Comparison of ENCODE assay signal across 8 mouse cellular contexts in genomic region chr10:81363436-81364346, GRCm38 (mm10). TPM values are rescaled to one million over a fixed set of nuclear protein-coding genes. Genes with fewer than 3 reads are reported as not detected.
A peak's percentile ranks its signal among the peaks of the same experiment; 100 is the strongest.
DNase-seq lines count a peak whose midpoint lies in the region; ATAC-seq and TF ChIP-seq lines count a peak whose summit lies in the region.

No protein-coding gene starts in this region.

- H3K4me3 ChIP-seq in ES-E14 (ENCODE audit: insufficient read depth in 1 of 2, low read depth in 1 of 2, low read length in 2 of 2, poor library complexity in 1 of 2, severe bottlenecking in 1 of 2): peak overlapping the region; percentile 23 to 28; a peak in 3 of 4 replicates
- peak overlapping the region; percentile 25 for H3K4me3 ChIP-seq in embryonic facial prominence, embryonic 12.5 days
- H3K4me3 ChIP-seq in hindbrain, embryonic 12.5 days: peak overlapping the region; percentile 29
- peak overlapping the region; percentile 9 for H3K4me3 ChIP-seq in liver, embryonic 15.5 days (replicated peaks)
- H3K4me3 ChIP-seq in left cerebral cortex, adult 2 months: no peak overlapping the region
- no peak overlapping the region for H3K4me3 ChIP-seq in layer of hippocampus, adult 2 months

- intact Hi-C loops in left cerebral cortex, adult 2 months (cut with DNase I): no loop called here

- 10% methylated on average over 51 of the region's 54 CpGs for WGBS in embryonic facial prominence, embryonic 12.5 days
- WGBS in hindbrain, embryonic 12.5 days: 12% methylated on average over 54 of the region's 54 CpGs
- whole genome bisulfite sequencing in liver, embryonic 15.5 days (ENCODE audit: insufficient replicate concordance): 65% methylated on average over 54 of the region's 54 CpGs

- H3K27me3 ChIP-seq in embryonic facial prominence, embryonic 12.5 days: peaks cover 35% of the 10 kb centered on the region
- H3K27me3 ChIP-seq in hindbrain, embryonic 12.5 days: peaks cover 37% of the 10 kb centered on the region
- H3K27me3 ChIP-seq in liver, embryonic 15.5 days: no peaks in the 10 kb centered on the region

- in situ Hi-C loops in ES-E14 (cut with MboI; ENCODE audit: low sequenced_read_pairs in 2 of 2, unreplicated experiment in 2 of 2): no loop called here

- no peak overlapping the region for H3K27ac ChIP-seq in ES-E14 (ENCODE audit: insufficient read depth, low read depth, low read length, poor library complexity, severe bottlenecking)
- no peak overlapping the region for H3K27ac ChIP-seq in embryonic facial prominence, embryonic 12.5 days
- H3K27ac ChIP-seq in hindbrain, embryonic 12.5 days: no peak overlapping the region
- H3K27ac ChIP-seq in liver, embryonic 15.5 days (replicated peaks): peak overlapping the region; percentile 96
- H3K27ac ChIP-seq in left cerebral cortex, adult 2 months: no peak overlapping the region
- no peak overlapping the region for H3K27ac ChIP-seq in layer of hippocampus, adult 2 months

- H3K9me3 ChIP-seq in ES-E14 (ENCODE audit: control insufficient read depth, insufficient read depth, low read depth, low read length): no peaks in the 10 kb centered on the region
- no peaks in the 10 kb centered on the region for H3K9me3 ChIP-seq in embryonic facial prominence, embryonic 12.5 days
- no peaks in the 10 kb centered on the region for H3K9me3 ChIP-seq in hindbrain, embryonic 12.5 days (replicated peaks)
- H3K9me3 ChIP-seq in liver, embryonic 15.5 days (replicated peaks): no peaks in the 10 kb centered on the region

- no peak for TF ChIP-seq CTCF in left cerebral cortex, adult 2 months (IDR thresholded peaks at IDR 0.05)
- no peak for TF ChIP-seq CTCF in layer of hippocampus, adult 2 months (conservative IDR thresholded peaks at IDR 0.05)

- ATAC-seq in embryonic facial prominence, embryonic 12.5 days (ENCODE audit: insufficient number of reproducible peaks, insufficient read depth, low FRiP score, low TSS enrichment): no peak
- ATAC-seq in hindbrain, embryonic 12.5 days (ENCODE audit: low FRiP score): 0 out of 2 replicates have a peak, but pooled peaks have one; percentile 20
- no peak for ATAC-seq in liver, embryonic 15.5 days (ENCODE audit: insufficient read depth)

- no peak overlapping the region for H3K9ac ChIP-seq in ES-E14 (ENCODE audit: insufficient read depth, low read depth, low read length, poor library complexity, severe bottlenecking)
- peak overlapping the region; percentile 49 for H3K9ac ChIP-seq in embryonic facial prominence, embryonic 12.5 days
- peak overlapping the region; percentile 40 for H3K9ac ChIP-seq in hindbrain, embryonic 12.5 days
- H3K9ac ChIP-seq in liver, embryonic 15.5 days: peak overlapping the region; percentile 58

- DNase-seq in ES-E14 (ENCODE audit: low read depth, low spot score): no peak
- DNase-seq in left cerebral cortex, adult 2 months (ENCODE audit: extremely low spot score in 1 of 2, low spot score in 2 of 2): no peak
- DNase-seq in gastrocnemius, adult 18-20 months (ENCODE audit: low spot score): no peak
- no peak for DNase-seq in spleen, postnatal 4 days (ENCODE audit: low spot score in 2 of 2)
- no peak for DNase-seq in layer of hippocampus, adult 2 months (ENCODE audit: low spot score in 2 of 2)

- H3K4me1 ChIP-seq in ES-E14 (ENCODE audit: control insufficient read depth in 2 of 2, insufficient read depth in 2 of 2, low read length in 2 of 2, poor library complexity in 1 of 2): peaks cover 3 to 49% of the 10 kb centered on the region in 2 experiments; a peak in 3 of 4 replicates
- H3K4me1 ChIP-seq in embryonic facial prominence, embryonic 12.5 days: peaks cover 36% of the 10 kb centered on the region
- peaks cover 56% of the 10 kb centered on the region for H3K4me1 ChIP-seq in hindbrain, embryonic 12.5 days
- peaks cover 99% of the 10 kb centered on the region for H3K4me1 ChIP-seq in liver, embryonic 15.5 days (replicated peaks)

- peaks cover 54% of the 10 kb centered on the region for H3K36me3 ChIP-seq in ES-E14 (ENCODE audit: control insufficient read depth, insufficient read depth, low read length, poor library complexity, severe bottlenecking)
- H3K36me3 ChIP-seq in embryonic facial prominence, embryonic 12.5 days: peaks cover 37% of the 10 kb centered on the region
- H3K36me3 ChIP-seq in hindbrain, embryonic 12.5 days: peaks cover 26% of the 10 kb centered on the region
- H3K36me3 ChIP-seq in liver, embryonic 15.5 days (replicated peaks): peaks cover 83% of the 10 kb centered on the region

- H3K4me2 ChIP-seq in embryonic facial prominence, embryonic 12.5 days (replicated peaks): peak overlapping the region; percentile 49
- H3K4me2 ChIP-seq in hindbrain, embryonic 12.5 days (replicated peaks): peak overlapping the region; percentile 56
- H3K4me2 ChIP-seq in liver, embryonic 15.5 days: peak overlapping the region; percentile 97

TF ChIP-seq in ES-E14, 5 proteins besides CTCF, POLR2A, EP300 and RAD21:
- TF ChIP-seq ZC3H11A (IDR thresholded peaks at IDR 0.05; ENCODE audit: borderline replicate concordance, low read depth, low read length): no peak
- TF ChIP-seq ZNF384 (IDR thresholded peaks at IDR 0.05; ENCODE audit: low read depth, low read length): no peak
- no peak for TF ChIP-seq MAFK (IDR thresholded peaks at IDR 0.05; ENCODE audit: insufficient read depth, low read depth, low read length)
- TF ChIP-seq HCFC1 (IDR thresholded peaks at IDR 0.05; ENCODE audit: borderline replicate concordance, insufficient read depth, low read length): no peak; the same call in 1 of the 2 replicates
- no peak for TF ChIP-seq CHD2 (IDR thresholded peaks at IDR 0.05; ENCODE audit: low read depth, low read length)

RNA-seq across cellular contexts. Expression of gene 4930404N11Rik, which starts 1.9 kb away (rescaled TPM):
- 9.4 and 19.1 TPM in 2 replicates for total RNA-seq in ES-E14 (2012; rRNA removed)
- 0.73 and 0.82 TPM in 2 replicates for polyA plus RNA-seq in embryonic facial prominence, embryonic 12.5 days (2016; fragmentation: Nextera tagmentation; extraction: Ambion mirVana)
- 0.52 and 0.88 TPM in 2 replicates for polyA plus RNA-seq in hindbrain, embryonic 12.5 days (2016; fragmentation: Nextera tagmentation; extraction: Ambion mirVana)
- 2.3 and 2.9 TPM in 2 replicates for polyA plus RNA-seq in liver, embryonic 15.5 days (2015; fragmentation: Nextera tagmentation; extraction: Ambion mirVana)
- 1 to 10 TPM in 1 of 2 experiments, under 1 TPM in 1; 1.00 to 1.3 TPM for total RNA-seq in left cerebral cortex, adult 2 months (2021)
- total RNA-seq in gastrocnemius, adult 18-20 months (2021): under 1 TPM; 0.23 to 0.66 TPM
- total RNA-seq in layer of hippocampus, adult 2 months (2021): 1 to 10 TPM; 1.6 to 2.4 TPM

RNA-seq across cellular contexts. Expression of gene Mfsd12, which starts 6.4 kb away (rescaled TPM):
- 28.7 and 46.1 TPM in 2 replicates for total RNA-seq in ES-E14 (2012; rRNA removed)
- 13.9 and 14.5 TPM in 2 replicates for polyA plus RNA-seq in embryonic facial prominence, embryonic 12.5 days (2016; fragmentation: Nextera tagmentation; extraction: Ambion mirVana)
- polyA plus RNA-seq in hindbrain, embryonic 12.5 days (2016; fragmentation: Nextera tagmentation; extraction: Ambion mirVana): 11.4 and 12.9 TPM in 2 replicates
- polyA plus RNA-seq in liver, embryonic 15.5 days (2015; fragmentation: Nextera tagmentation; extraction: Ambion mirVana): 15.0 and 16.5 TPM in 2 replicates
- total RNA-seq in left cerebral cortex, adult 2 months (2021): 10 to 100 TPM; 38.2 to 40.2 TPM
- 1 to 10 TPM; 2.3 to 2.8 TPM for total RNA-seq in gastrocnemius, adult 18-20 months (2021)
- 10 to 100 TPM; 42.8 to 45.9 TPM for total RNA-seq in layer of hippocampus, adult 2 months (2021)

RNA-seq across cellular contexts. Expression of gene Hmg20b, which starts 13.4 kb away (rescaled TPM):
- 43.5 and 55.9 TPM in 2 replicates for total RNA-seq in ES-E14 (2012; rRNA removed)
- polyA plus RNA-seq in embryonic facial prominence, embryonic 12.5 days (2016; fragmentation: Nextera tagmentation; extraction: Ambion mirVana): 130 and 132 TPM in 2 replicates
- 92.0 and 93.4 TPM in 2 replicates for polyA plus RNA-seq in hindbrain, embryonic 12.5 days (2016; fragmentation: Nextera tagmentation; extraction: Ambion mirVana)
- polyA plus RNA-seq in liver, embryonic 15.5 days (2015; fragmentation: Nextera tagmentation; extraction: Ambion mirVana): 22.3 and 22.6 TPM in 2 replicates
- 10 to 100 TPM; 27.3 to 29.5 TPM for total RNA-seq in left cerebral cortex, adult 2 months (2021)
- total RNA-seq in gastrocnemius, adult 18-20 months (2021): 10 to 100 TPM; 14.7 to 19.6 TPM
- 10 to 100 TPM; 27.5 to 30.8 TPM for total RNA-seq in layer of hippocampus, adult 2 months (2021)

RNA-seq across cellular contexts. Expression of gene Fzr1, which starts 14.6 kb away (rescaled TPM):
- 63.0 and 94.5 TPM in 2 replicates for total RNA-seq in ES-E14 (2012; rRNA removed)
- 140 and 143 TPM in 2 replicates for polyA plus RNA-seq in embryonic facial prominence, embryonic 12.5 days (2016; fragmentation: Nextera tagmentation; extraction: Ambion mirVana)
- 132 and 134 TPM in 2 replicates for polyA plus RNA-seq in hindbrain, embryonic 12.5 days (2016; fragmentation: Nextera tagmentation; extraction: Ambion mirVana)
- 127 and 147 TPM in 2 replicates for polyA plus RNA-seq in liver, embryonic 15.5 days (2015; fragmentation: Nextera tagmentation; extraction: Ambion mirVana)
- total RNA-seq in left cerebral cortex, adult 2 months (2021): 10 to 100 TPM; 69.1 to 70.6 TPM
- 10 to 100 TPM; 15.3 to 15.4 TPM for total RNA-seq in gastrocnemius, adult 18-20 months (2021)
- 10 to 100 TPM; 70.1 to 72.0 TPM for total RNA-seq in layer of hippocampus, adult 2 months (2021)

RNA-seq across cellular contexts. Expression of gene Dohh, which starts 20.5 kb away (rescaled TPM):
- 168 and 183 TPM in 2 replicates for total RNA-seq in ES-E14 (2012; rRNA removed)
- polyA plus RNA-seq in embryonic facial prominence, embryonic 12.5 days (2016; fragmentation: Nextera tagmentation; extraction: Ambion mirVana): 73.6 and 77.0 TPM in 2 replicates
- 62.7 and 67.5 TPM in 2 replicates for polyA plus RNA-seq in hindbrain, embryonic 12.5 days (2016; fragmentation: Nextera tagmentation; extraction: Ambion mirVana)
- 50.9 and 56.2 TPM in 2 replicates for polyA plus RNA-seq in liver, embryonic 15.5 days (2015; fragmentation: Nextera tagmentation; extraction: Ambion mirVana)
- total RNA-seq in left cerebral cortex, adult 2 months (2021): 10 to 100 TPM; 87.1 to 95.1 TPM
- total RNA-seq in gastrocnemius, adult 18-20 months (2021): 10 to 100 TPM; 41.1 to 44.1 TPM
- 10 to 100 TPM; 75.9 to 79.7 TPM for total RNA-seq in layer of hippocampus, adult 2 months (2021)

Comparison
In these comparisons a context has a peak if more than half of its experiments do, and no peak if none do; other contexts are left out.
1. H3K4me3 ChIP-seq: peak in ES-E14 (2 of 2), embryonic facial prominence, embryonic 12.5 days (single experiment), hindbrain, embryonic 12.5 days (single experiment) and liver, embryonic 15.5 days (single experiment); none in left cerebral cortex, adult 2 months (single experiment) and layer of hippocampus, adult 2 months (single experiment).
2. Peak in every context shown above with its lines, with median percentiles within 50 percentile points of each other: H3K4me2 ChIP-seq.